Mouse (Mus musculus) limb, embryonic 13.5 days (tissue): Measurements from ENCODE around the gene Grm4. TPM values are rescaled to one million over a fixed set of nuclear protein-coding genes. Genes with fewer than 3 reads are reported as not detected.

Experiments
- ATAC-seq: fragments of 200-750 bp; cut with Nextera tagmentation; 2 replicates; pipeline ENCODE4 v1.8.0; 2017; ENCODE audit warnings: low read depth, moderate number of reproducible peaks, moderate TSS enrichment; ENCODE audit not compliant: low FRiP score
- H3K27ac ChIP-seq: fragments of 300-500 bp; sonication (generic); 2 replicates; pipeline ENCODE4 v1.5.1; 2015; ENCODE audit warnings: inconsistent platforms, mild to moderate bottlenecking, moderate library complexity
- H3K27me3 ChIP-seq: fragments of 300-500 bp; sonication (generic); 2 replicates; pipeline ENCODE4 v1.6.1; 2015; ENCODE audit warnings: mild to moderate bottlenecking, inconsistent platforms
- H3K36me3 ChIP-seq: fragments of 300-500 bp; sonication (generic); 2 replicates; pipeline ENCODE4 v1.6.1; 2015; ENCODE audit warnings: inconsistent platforms, mild to moderate bottlenecking, moderate library complexity
- H3K4me1 ChIP-seq: fragments of 300-500 bp; sonication (generic); 2 replicates; pipeline ENCODE4 v1.6.1; 2015; ENCODE audit warnings: inconsistent platforms
- H3K4me2 ChIP-seq: fragments of 300-500 bp; sonication (generic); replicated peaks from 2 replicates; pipeline ENCODE4 v1.6.1; 2015; ENCODE audit warnings: inconsistent platforms, mild to moderate bottlenecking, moderate library complexity
- H3K4me3 ChIP-seq: fragments of 300-500 bp; sonication (generic); 2 replicates; pipeline ENCODE4 v1.5.1; 2015; ENCODE audit warnings: moderate library complexity, mild to moderate bottlenecking, inconsistent platforms
- H3K9ac ChIP-seq: fragments of 300-500 bp; sonication (generic); 2 replicates; pipeline ENCODE4 v1.6.1; 2015; ENCODE audit warnings: mild to moderate bottlenecking, inconsistent platforms
- H3K9me3 ChIP-seq: fragments of 300-500 bp; sonication (generic); 2 replicates; pipeline ENCODE4 v1.6.1; 2016; ENCODE audit warnings: inconsistent platforms
- WGBS: fragments of 180-500 bp; shearing (Covaris S2); methylation state at CpG from one replicate; pipeline ENCODE4 v1.1.7; 2015; 5-methylcytosine and 5-hydroxymethylcytosine counted together
- polyA plus RNA-seq: library from polyadenylated mRNA; unstranded; fragments of >200 nt; fragmentation: Nextera tagmentation; extraction: Ambion mirVana; gene quantifications from 2 replicates; pipeline ENCODE4 v1.2.1, GENCODE M21; 2015

The Grm4 gene
- polyA plus RNA-seq, 1 experiment from 2014 or later = 0.34 TPM

- peak; percentile 82 for ATAC-seq
- Histone ChIP-seq H3K4me2 (peak overlapping the region; percentile 51), H3K4me3 (no peak overlapping the region), H3K4me1 (peaks cover 45% of the 10 kb centered on the region), H3K36me3 (no peaks in the 10 kb centered on the region), H3K27me3 (no peaks in the 10 kb centered on the region), H3K27ac (peak overlapping the region; percentile 93), H3K9ac (peak overlapping the region; percentile 43), H3K9me3 (peaks cover 5% of the 10 kb centered on the region; the same call in 1 of the 2 replicates)
- WGBS = 2% methylated on average over 10 of the region's 10 CpGs
Observed at GRCm38 (mm10) chr17:27422726-27423381, 98.3 kb downstream of the Grm4 start.

GRCm38 (mm10) chr17:27422371-27422725 is 98.9 kb downstream of the Grm4 start:
- Histone ChIP-seq H3K27me3 (no peaks in the 10 kb centered on the region), H3K9me3 (no peaks in the 10 kb centered on the region), H3K36me3 (no peaks in the 10 kb centered on the region), H3K4me3 (0 out of 2 replicates have a peak overlapping the region, but pooled peaks have one; percentile 10), H3K27ac (peak overlapping the region; percentile 93), H3K4me2 (peak overlapping the region; percentile 51), H3K9ac (no peak overlapping the region; the same call in 1 of the 2 replicates), H3K4me1 (peaks cover 45% of the 10 kb centered on the region)
- ATAC-seq = peak; percentile 75
- 1% methylated on average over 6 of the region's 6 CpGs for WGBS

DNA sequence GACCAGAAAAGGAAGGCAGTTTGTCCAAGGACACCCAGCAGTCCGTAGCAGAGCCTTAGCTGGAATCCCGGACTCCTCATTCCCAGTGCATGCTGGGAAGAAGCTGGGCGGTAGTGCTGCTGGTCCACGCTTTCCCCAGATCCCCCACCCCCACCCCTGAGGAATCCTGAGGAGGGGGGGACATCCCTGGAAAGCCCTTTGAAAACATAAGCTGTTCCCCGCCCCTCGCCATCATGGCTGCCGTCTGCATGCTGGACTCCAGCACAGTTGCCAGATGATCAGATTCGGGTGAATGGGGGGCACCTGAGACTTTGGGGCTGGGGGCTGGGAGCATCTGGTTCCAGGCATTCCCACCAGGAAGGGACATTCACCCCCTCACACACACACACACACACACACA is 99.4 kb downstream of the Grm4 start:
- H3K27ac ChIP-seq = peak overlapping the region; percentile 93
- 16% methylated on average over 8 of the region's 8 CpGs for WGBS
- H3K27me3 ChIP-seq = no peaks in the 10 kb centered on the region
- H3K4me3 ChIP-seq = no peak overlapping the region
- no peaks in the 10 kb centered on the region for H3K36me3 ChIP-seq
- no peaks in the 10 kb centered on the region for H3K9me3 ChIP-seq
- H3K4me1 ChIP-seq = peaks cover 45% of the 10 kb centered on the region
- no peak overlapping the region for H3K9ac ChIP-seq
- H3K4me2 ChIP-seq = peak overlapping the region; percentile 51
- ATAC-seq = peak; percentile 49

DNA sequence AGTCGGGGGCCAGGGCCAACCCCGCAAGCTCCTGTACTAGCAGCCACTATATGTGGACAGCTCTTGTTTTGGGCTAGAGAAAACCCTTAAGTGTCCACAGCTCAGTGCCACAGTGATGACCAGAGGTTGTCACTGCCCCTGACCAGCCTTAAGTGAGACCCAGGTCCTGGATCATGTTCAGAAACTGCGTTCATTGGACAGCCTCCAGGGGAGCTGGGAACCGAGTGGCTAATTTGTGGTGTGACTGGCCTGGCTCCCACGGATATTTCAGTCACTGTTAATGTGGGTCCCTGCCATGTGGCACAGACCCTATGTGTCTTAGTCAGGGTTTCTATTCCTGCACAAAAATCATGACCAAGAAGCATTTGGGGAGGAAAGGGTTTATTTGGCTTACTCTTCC is 112.2 kb downstream of the Grm4 start:
- Histone ChIP-seq H3K27me3 (no peaks in the 10 kb centered on the region), H3K9me3 (0 out of 2 replicates have a peak, but pooled peaks cover 4% of the 10 kb centered on the region), H3K4me3 (no peak overlapping the region), H3K4me1 (no peaks in the 10 kb centered on the region), H3K9ac (no peak overlapping the region), H3K27ac (no peak overlapping the region), H3K4me2 (no peak overlapping the region), H3K36me3 (no peaks in the 10 kb centered on the region)
- 75% methylated on average over 5 of the region's 5 CpGs for WGBS
- no peak for ATAC-seq

DNA sequence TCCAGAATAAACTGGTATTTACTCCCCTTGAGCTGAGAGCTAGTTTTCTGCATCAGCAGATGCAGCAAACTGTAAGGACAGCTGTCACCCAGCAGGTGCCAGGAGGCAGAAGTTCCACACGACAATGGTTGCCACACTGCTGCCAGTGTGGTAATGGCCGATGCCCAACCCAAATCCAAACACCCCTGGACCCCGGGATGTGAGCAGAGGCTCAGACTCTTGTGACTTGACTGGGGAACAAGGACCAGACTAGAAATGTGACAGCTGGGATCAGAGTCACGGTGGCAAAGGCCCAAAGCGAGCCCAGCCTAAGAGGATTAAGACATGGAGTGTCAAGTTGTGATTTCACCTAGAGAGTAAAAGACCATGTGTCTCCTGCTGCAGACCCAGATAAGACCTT is 112.7 kb downstream of the Grm4 start:
- Histone ChIP-seq H3K9ac (no peak overlapping the region), H3K4me1 (no peaks in the 10 kb centered on the region), H3K4me3 (no peak overlapping the region), H3K27me3 (no peaks in the 10 kb centered on the region), H3K9me3 (0 out of 2 replicates have a peak, but pooled peaks cover 4% of the 10 kb centered on the region), H3K27ac (no peak overlapping the region), H3K36me3 (no peaks in the 10 kb centered on the region), H3K4me2 (no peak overlapping the region)
- no peak for ATAC-seq
- 72% methylated on average over 5 of the region's 5 CpGs for WGBS

DNA sequence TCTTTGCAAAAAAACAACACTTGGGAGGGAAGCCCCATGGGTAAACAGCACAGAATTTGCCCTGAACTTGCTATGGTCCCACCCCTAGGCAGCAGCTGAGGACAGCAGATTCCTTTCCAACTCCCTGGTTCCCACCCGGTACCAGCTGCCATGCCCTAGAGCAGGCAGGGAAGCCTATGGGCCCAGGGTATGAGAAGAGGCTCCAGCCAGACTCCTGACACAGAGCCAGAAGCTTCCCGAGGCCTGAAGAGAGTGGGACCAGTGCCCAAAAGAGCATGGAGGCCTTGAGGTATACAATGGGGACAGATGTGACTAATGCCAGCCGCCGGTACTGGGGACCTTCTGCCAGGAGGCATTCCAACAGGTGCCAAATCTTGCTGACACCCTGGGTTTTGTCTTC is 114.2 kb downstream of the Grm4 start:
- ATAC-seq = no peak
- Histone ChIP-seq H3K9ac (no peak overlapping the region), H3K4me3 (no peak overlapping the region), H3K27ac (no peak overlapping the region), H3K36me3 (no peaks in the 10 kb centered on the region), H3K27me3 (no peaks in the 10 kb centered on the region), H3K4me1 (no peaks in the 10 kb centered on the region), H3K4me2 (no peak overlapping the region), H3K9me3 (0 out of 2 replicates have a peak, but pooled peaks cover 4% of the 10 kb centered on the region)
- 78% methylated on average over 4 of the region's 4 CpGs for WGBS

DNA sequence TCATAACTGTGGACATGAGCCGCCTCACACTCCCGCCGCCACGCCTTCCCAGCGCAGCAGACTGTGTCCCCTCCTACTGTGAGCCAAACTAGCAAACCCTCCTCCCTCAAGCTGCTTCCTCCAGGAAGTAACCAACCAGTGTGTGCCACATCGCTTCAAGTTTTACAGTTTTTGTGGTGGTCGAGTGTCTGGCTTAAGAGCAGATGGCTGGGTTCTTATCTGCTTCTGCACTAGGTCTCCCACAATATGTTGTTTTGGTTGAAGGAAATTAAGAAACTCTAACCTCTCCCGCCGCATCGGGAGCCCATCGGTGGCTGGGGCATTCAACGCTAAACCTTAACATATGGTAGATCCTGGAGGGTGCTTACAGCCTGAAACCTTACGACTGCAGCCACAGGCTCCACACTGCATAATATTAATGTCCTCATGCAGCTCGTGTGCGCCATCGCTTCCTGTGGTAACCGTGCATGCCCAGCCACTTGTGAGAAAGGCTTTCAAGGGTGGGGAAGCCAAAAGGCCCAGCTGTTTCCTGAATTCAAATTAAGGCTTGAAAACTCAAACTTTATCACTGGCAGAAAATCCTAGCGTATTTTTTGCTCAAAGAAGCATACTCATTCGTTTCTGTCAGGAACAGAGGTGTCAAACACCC is 115.7 kb downstream of the Grm4 start:
- WGBS = 79% methylated on average over 19 of the region's 19 CpGs
- no peak for ATAC-seq

DNA sequence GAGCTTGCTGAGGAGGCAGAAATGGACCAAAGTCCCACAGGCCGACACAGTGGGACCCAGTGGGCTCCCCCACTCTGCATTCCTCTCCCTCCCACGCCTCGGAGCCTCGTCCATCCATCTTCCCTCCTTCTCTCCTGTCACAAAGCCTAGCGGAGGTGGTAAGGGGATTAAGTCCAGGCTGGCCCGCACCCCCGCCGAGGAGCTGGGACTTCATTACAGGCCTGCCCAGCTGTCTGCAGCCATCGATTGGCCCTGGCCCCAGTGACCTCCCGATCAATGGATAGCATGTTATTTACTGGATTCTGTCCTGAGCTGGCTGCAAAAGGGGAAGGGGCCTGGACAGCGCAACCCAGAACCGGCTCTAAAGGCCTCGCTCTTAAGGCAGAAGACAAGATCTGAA is 120.0 kb downstream of the Grm4 start:
- no peak overlapping the region for H3K4me2 ChIP-seq
- no peak overlapping the region for H3K4me3 ChIP-seq
- H3K27ac ChIP-seq = no peak overlapping the region
- 0 out of 2 replicates have a peak, but pooled peaks cover 4% of the 10 kb centered on the region for H3K9me3 ChIP-seq
- ATAC-seq = no peak
- no peaks in the 10 kb centered on the region for H3K27me3 ChIP-seq
- H3K9ac ChIP-seq = no peak overlapping the region
- no peaks in the 10 kb centered on the region for H3K36me3 ChIP-seq
- no peaks in the 10 kb centered on the region for H3K4me1 ChIP-seq
- WGBS = 25% methylated on average over 13 of the region's 13 CpGs

More for the DNA sequence above, 115.7 kb downstream of the Grm4 start:
- Histone ChIP-seq H3K4me3 (no peak overlapping the region), H3K9ac (no peak overlapping the region), H3K4me2 (no peak overlapping the region), H3K9me3 (0 out of 2 replicates have a peak, but pooled peaks cover 4% of the 10 kb centered on the region), H3K27ac (no peak overlapping the region), H3K27me3 (no peaks in the 10 kb centered on the region), H3K4me1 (no peaks in the 10 kb centered on the region), H3K36me3 (no peaks in the 10 kb centered on the region)

DNA sequence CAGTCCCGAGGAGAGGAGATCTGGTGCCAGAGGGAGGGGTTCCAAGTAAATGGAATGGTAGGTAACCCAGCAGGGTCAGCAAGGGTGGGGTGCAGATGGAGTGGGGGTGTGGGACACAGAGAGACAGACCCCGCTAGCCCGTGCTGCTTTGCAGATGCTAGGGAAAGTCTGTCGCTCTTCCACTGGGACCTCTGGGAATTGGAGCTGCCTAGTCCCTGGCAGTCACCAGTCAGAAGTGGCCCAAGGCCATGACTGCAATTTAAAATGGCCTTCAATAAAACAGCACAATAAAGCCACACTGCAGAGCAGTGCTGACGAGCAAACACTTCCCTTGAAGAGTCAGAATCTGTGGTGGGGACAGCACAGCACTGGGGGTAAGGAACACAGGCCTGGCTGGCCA is 127.3 kb downstream of the Grm4 start:
- Histone ChIP-seq H3K36me3 (no peaks in the 10 kb centered on the region), H3K4me1 (peaks cover 19% of the 10 kb centered on the region; the same call in 1 of the 2 replicates), H3K9me3 (no peaks in the 10 kb centered on the region), H3K27ac (no peak overlapping the region), H3K4me2 (no peak overlapping the region), H3K4me3 (no peak overlapping the region), H3K9ac (no peak overlapping the region; the same call in 1 of the 2 replicates), H3K27me3 (no peaks in the 10 kb centered on the region)
- WGBS = 57% methylated on average over 5 of the region's 5 CpGs
- ATAC-seq = no peak

- no peak for ATAC-seq
- WGBS = 91% methylated on average over 4 of the region's 4 CpGs
- H3K4me2 ChIP-seq = no peak overlapping the region
- no peak overlapping the region for H3K4me3 ChIP-seq
- H3K27me3 ChIP-seq = no peaks in the 10 kb centered on the region
- H3K36me3 ChIP-seq = no peaks in the 10 kb centered on the region
- no peaks in the 10 kb centered on the region for H3K9me3 ChIP-seq
- H3K4me1 ChIP-seq = peaks cover 19% of the 10 kb centered on the region; the same call in 1 of the 2 replicates
- H3K27ac ChIP-seq = no peak overlapping the region
- no peak overlapping the region for H3K9ac ChIP-seq
Observed at GRCm38 (mm10) chr17:27393432-27393831, 127.8 kb downstream of the Grm4 start.

GRCm38 (mm10) chr17:27392918-27393317 is 128.3 kb downstream of the Grm4 start:
- 38% methylated on average over 8 of the region's 8 CpGs for WGBS
- H3K27ac ChIP-seq = no peak overlapping the region
- ATAC-seq = no peak
- H3K4me2 ChIP-seq = no peak overlapping the region
- no peaks in the 10 kb centered on the region for H3K27me3 ChIP-seq
- H3K9me3 ChIP-seq = no peaks in the 10 kb centered on the region
- H3K9ac ChIP-seq = no peak overlapping the region
- peaks cover 19% of the 10 kb centered on the region; the same call in 1 of the 2 replicates for H3K4me1 ChIP-seq
- H3K36me3 ChIP-seq = no peaks in the 10 kb centered on the region
- no peak overlapping the region for H3K4me3 ChIP-seq

GRCm38 (mm10) chr17:27390019-27390418 is 131.2 kb downstream of the Grm4 start:
- Histone ChIP-seq H3K36me3 (no peaks in the 10 kb centered on the region), H3K9ac (no peak overlapping the region), H3K4me2 (no peak overlapping the region), H3K4me1 (peaks cover 32% of the 10 kb centered on the region), H3K4me3 (no peak overlapping the region), H3K9me3 (no peaks in the 10 kb centered on the region), H3K27ac (no peak overlapping the region), H3K27me3 (no peaks in the 10 kb centered on the region)
- WGBS = 83% methylated on average over 8 of the region's 8 CpGs
- no peak for ATAC-seq
